Mouse (Mus musculus) spleen, adult 2 months (tissue): Measurements from ENCODE around the gene Fam189a2.

Experiments
- CTCF ChIP-seq: fragments of 200-500 bp; IDR thresholded peaks from 2 replicates; pipeline ENCODE4 v1.5.1; 2011; ENCODE audit warnings: mild to moderate bottlenecking, inconsistent platforms; ENCODE audit not compliant: insufficient read depth, insufficient read length, insufficient replicate concordance; ENCODE audit errors: extremely low read depth
- POLR2A ChIP-seq: fragments of 200-500 bp; IDR thresholded peaks from 2 replicates; pipeline ENCODE4 v1.6.1; 2011; ENCODE audit warnings: low read depth, low read length, inconsistent platforms

DNA sequence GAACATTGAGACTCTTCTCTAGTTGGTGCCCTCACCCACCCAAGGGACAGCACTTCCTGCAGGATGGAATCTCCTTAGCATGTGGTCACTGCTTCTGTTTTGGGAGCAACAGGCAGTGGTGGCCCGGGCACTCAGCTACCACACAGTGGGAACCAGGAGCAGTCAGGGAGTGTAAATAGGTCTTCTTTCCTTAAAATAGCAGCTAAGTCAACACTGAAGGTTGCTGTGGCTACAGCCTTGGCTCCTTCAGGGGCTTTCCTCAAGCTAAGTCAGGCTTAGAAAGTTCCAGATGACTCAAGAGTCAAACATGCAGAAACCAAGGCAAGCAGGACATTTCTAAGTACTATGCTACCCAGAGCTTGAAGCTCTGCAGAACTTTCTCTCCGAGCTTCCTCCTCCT is 43.5 kb downstream of the Fam189a2 start:
- no peak for TF ChIP-seq CTCF
- TF ChIP-seq POLR2A: no peak
